Mouse (Mus musculus) stomach, postnatal 0 days (tissue): ENCODE data around the gene P3h4. TPM values are rescaled to one million over a fixed set of nuclear protein-coding genes. Genes with fewer than 3 reads are reported as not detected.

Experiments
- ATAC-seq: fragments of 200-750 bp; cut with Nextera tagmentation; 2 replicates; pipeline ENCODE4 v1.8.0; 2017; ENCODE audit not compliant: low FRiP score, low TSS enrichment
- DNase-seq: peaks from one replicate; pipeline ENCODE4 v3.0.0-alpha.2; 2016; ENCODE audit warnings: low spot score
- H3K27ac ChIP-seq: fragments of 300-500 bp; sonication (generic); replicated peaks from 2 replicates; pipeline ENCODE4 v1.5.1; 2014; ENCODE audit warnings: mild to moderate bottlenecking, control low read depth
- H3K27me3 ChIP-seq: fragments of 300-500 bp; sonication (generic); 2 replicates; pipeline ENCODE4 v1.6.1; 2014; ENCODE audit warnings: low read length; ENCODE audit not compliant: control insufficient read depth, insufficient read depth
- H3K36me3 ChIP-seq: fragments of 300-500 bp; sonication (generic); 2 replicates; pipeline ENCODE4 v1.6.1; 2014; ENCODE audit warnings: low read length, mixed read lengths; ENCODE audit not compliant: control insufficient read depth, insufficient read depth
- H3K4me1 ChIP-seq: fragments of 300-500 bp; sonication (generic); replicated peaks from 2 replicates; pipeline ENCODE4 v1.6.1; 2014; ENCODE audit warnings: antibody characterized with exemption; ENCODE audit not compliant: control insufficient read depth, insufficient read depth
- H3K4me2 ChIP-seq: fragments of 300-500 bp; sonication (generic); replicated peaks from 2 replicates; pipeline ENCODE4 v1.6.1; 2014; ENCODE audit warnings: low read depth, mild to moderate bottlenecking, control low read depth, moderate library complexity
- H3K4me3 ChIP-seq: fragments of 300-500 bp; sonication (generic); 2 replicates; pipeline ENCODE4 v1.5.1; 2014; ENCODE audit warnings: low read depth, low read length, control low read depth
- H3K9ac ChIP-seq: fragments of 300-500 bp; sonication (generic); 2 replicates; pipeline ENCODE4 v1.6.1; 2014; ENCODE audit warnings: mild to moderate bottlenecking, low read length, control low read depth, mixed read lengths
- H3K9me3 ChIP-seq: fragments of 300-500 bp; sonication (generic); 2 replicates; pipeline ENCODE4 v1.6.1; 2016; ENCODE audit warnings: low read length; ENCODE audit not compliant: control insufficient read depth
- CTCF ChIP-seq: IDR thresholded peaks from 2 replicates; pipeline ENCODE4 v1.5.1; 2016; ENCODE audit warnings: antibody characterized with exemption, low read depth, mild to moderate bottlenecking, moderate library complexity
- EP300 ChIP-seq: optimal IDR thresholded peaks from 2 replicates; pipeline ENCODE3; 2016; ENCODE audit warnings: antibody characterized with exemption
- WGBS: fragments of 180-500 bp; shearing (Covaris S2); extraction: QIAGEN DNeasy Blood & Tissue Kit; methylation state at CpG from one replicate; pipeline ENCODE4 v1.1.7; 2014; 5-methylcytosine and 5-hydroxymethylcytosine counted together
- polyA plus RNA-seq: library from polyadenylated mRNA; unstranded; fragments of >200 nt; fragmentation: Nextera tagmentation; extraction: Ambion mirVana; gene quantifications from 2 replicates; pipeline ENCODE4 v1.2.1, GENCODE M21; 2015

The P3h4 gene
- polyA plus RNA-seq, result 40.6 and 43.2 TPM in 2 replicates

DNA sequence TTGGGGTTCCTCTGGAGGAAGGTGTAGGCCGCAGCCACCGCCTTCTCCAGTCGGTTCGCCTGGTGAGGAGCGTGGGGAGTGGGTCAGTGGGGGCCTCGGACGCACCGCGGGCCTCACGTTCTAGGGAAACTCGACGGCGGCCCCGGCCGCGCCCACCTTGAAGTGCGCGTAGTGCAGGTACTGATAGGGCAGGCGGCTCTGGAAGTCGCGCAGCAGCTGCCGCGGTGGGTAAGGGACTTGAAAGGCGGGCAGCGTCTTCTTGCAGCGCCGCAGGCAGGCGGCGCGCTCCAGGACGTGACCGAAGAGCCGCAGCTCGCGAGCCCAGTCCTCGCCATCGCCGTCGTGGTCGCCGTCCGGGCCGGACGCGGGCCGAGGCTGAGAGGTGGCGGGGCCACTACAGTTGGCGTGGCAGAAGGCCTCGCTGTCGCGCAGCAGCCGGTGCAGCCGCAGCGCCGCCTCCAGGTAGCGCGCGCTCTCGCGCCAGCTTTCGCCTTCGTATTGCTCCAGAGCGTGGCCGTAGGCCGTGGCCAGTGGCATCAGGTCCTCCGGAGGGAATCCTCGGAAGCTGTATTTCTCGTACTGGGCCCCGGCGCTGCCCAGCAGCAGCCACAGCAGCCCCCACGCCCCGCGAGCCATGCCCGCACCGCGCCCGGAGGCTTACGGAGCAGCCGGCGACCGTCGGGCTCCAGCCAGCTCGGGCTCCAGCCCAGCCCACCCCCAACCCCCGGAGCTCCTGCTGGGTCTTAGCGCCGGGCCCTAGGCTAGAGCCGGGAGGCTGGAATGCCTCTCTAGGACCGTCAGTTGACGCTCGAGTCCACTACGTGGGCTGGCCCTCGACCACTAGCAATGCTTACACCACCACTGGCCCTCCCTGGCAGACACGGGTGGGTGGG, at the start of gene P3h4:
Gene P3h4 (minus strand): TSS at position 816 of the 893 bp plus-strand sequence.
- Histone ChIP-seq H3K27ac (peak within 1 kb of the TSS; percentile 94), H3K4me1 (peaks cover 7% of the 10 kb centered on the region; the same call in 1 of the 2 replicates), H3K9ac (peak within 1 kb of the TSS; percentile 83), H3K9me3 (no peaks in the 10 kb centered on the region), H3K36me3 (no peaks in the 10 kb centered on the region), H3K4me3 (peak within 1 kb of the TSS; percentile 71), H3K4me2 (peak within 1 kb of the TSS; percentile 79), H3K27me3 (no peaks in the 10 kb centered on the region)
- DNase-seq (peak; percentile 91), ATAC-seq (peak; percentile 90)
- 1% methylated on average over 86 of the region's 93 CpGs for WGBS
- TF ChIP-seq CTCF (peak; percentile 81), EP300 (no peak)

DNA sequence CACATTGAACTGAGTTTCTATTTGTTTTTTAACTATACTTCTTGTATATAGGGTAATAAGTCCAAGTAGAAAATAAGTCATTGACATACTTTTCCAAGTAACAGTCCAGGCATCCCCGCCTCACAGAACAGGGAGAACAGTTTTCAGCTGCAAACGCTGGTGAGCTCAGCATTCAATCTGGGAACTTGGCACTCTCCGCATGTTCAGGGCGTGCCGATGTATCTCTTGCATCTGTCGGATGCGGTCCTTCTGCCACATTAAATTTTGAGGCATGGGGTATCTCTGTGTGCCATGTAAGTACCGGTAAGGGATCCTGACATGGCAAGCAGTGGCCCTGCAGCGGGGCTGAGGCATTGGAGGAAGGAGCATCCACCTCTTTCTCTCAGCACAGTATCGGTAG, 48.1 kb upstream of the P3h4 start:
- no peak overlapping the region for H3K9ac ChIP-seq
- H3K27ac ChIP-seq, result no peak overlapping the region
- no peak overlapping the region for H3K4me2 ChIP-seq
- H3K36me3 ChIP-seq, result peaks cover 4% of the 10 kb centered on the region; the same call in 1 of the 2 replicates
- no peak for DNase-seq
- no peaks in the 10 kb centered on the region for H3K9me3 ChIP-seq
- no peak for ATAC-seq
- no peak overlapping the region for H3K4me3 ChIP-seq
- TF ChIP-seq EP300 (no peak), CTCF (no peak)
- no peaks in the 10 kb centered on the region for H3K27me3 ChIP-seq
- 83% methylated on average over 10 of the region's 10 CpGs for WGBS
- no peaks in the 10 kb centered on the region for H3K4me1 ChIP-seq

DNA sequence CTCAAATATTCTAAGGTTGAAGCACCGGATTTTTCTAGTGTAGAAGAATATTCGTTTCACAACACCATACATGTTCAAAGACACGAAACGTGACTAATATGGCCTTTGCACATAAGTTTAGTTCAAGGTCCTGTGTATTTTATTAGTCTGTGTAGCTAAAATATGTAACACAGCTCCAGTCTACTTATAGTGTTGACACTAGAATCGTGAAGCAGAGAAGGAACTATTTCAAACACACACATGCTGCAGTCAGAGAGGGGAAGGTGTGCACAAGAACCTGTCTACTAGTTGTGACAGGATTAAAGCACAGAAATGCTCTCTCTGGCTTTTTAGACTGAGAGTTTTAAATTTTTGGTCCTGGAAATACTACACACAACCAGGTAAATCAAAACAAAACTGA, 43.1 kb upstream of the P3h4 start:
- H3K27me3 ChIP-seq, result no peaks in the 10 kb centered on the region
- WGBS, result 71% methylated on average over 5 of the region's 5 CpGs
- H3K27ac ChIP-seq, result no peak overlapping the region
- DNase-seq (no peak), ATAC-seq (0 out of 2 replicates have a peak, but pooled peaks have one; percentile 40)
- no peaks in the 10 kb centered on the region for H3K9me3 ChIP-seq
- H3K4me1 ChIP-seq, result no peaks in the 10 kb centered on the region
- TF ChIP-seq EP300 (no peak), CTCF (no peak)
- no peak overlapping the region for H3K4me3 ChIP-seq
- peaks cover 4% of the 10 kb centered on the region; the same call in 1 of the 2 replicates for H3K36me3 ChIP-seq
- no peak overlapping the region for H3K9ac ChIP-seq
- H3K4me2 ChIP-seq, result no peak overlapping the region

DNA sequence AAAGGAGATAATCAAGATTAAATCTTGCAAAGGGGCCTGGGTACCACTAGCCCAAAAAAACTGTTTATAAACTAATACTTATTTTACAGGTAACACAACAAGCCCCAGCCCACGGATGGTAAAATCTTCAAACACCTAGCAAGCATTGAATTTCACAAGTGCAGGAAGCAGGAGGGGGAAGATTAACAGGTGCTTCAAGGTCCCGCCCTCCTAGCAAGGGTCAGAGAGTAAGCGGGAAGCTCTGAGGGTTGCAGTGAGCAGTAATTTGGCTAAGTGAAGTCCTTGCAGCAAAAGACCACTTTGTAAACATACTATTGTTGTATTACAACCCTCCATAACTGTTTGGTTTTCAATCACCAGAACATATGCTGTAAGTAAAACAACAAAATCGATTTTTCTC, 42.6 kb upstream of the P3h4 start:
- ATAC-seq (no peak), DNase-seq (no peak)
- Histone ChIP-seq H3K36me3 (peaks cover 2% of the 10 kb centered on the region; the same call in 1 of the 2 replicates), H3K27ac (no peak overlapping the region), H3K9me3 (no peaks in the 10 kb centered on the region), H3K4me3 (no peak overlapping the region), H3K27me3 (no peaks in the 10 kb centered on the region), H3K4me1 (no peaks in the 10 kb centered on the region), H3K4me2 (no peak overlapping the region), H3K9ac (no peak overlapping the region)
- WGBS, result 62% methylated on average over 4 of the region's 4 CpGs
- no peak for TF ChIP-seq EP300
- TF ChIP-seq CTCF, result no peak

DNA sequence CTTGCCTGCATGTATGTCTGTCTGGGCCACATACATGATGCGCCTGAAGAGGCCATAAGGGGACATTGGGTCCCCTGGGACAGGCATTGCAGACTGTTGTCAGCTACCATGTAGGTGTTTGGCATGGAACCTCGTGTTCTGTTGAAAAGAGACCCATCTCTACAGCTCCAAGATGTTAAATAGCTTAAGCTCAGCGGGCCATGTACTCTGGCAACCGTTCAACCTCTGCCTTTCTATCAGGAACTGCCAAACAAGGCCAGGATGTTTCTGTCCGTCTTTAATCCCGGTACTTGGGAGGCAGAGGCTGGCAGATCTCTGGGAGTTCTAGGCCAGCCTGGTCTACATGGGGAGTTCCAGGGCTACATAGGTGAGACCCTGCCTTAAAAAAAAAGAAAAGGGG, 28.0 kb upstream of the P3h4 start:
- DNase-seq (no peak), ATAC-seq (no peak)
- H3K9ac ChIP-seq, result no peak overlapping the region
- TF ChIP-seq CTCF (no peak), EP300 (no peak)
- H3K4me3 ChIP-seq, result no peak overlapping the region
- no peak overlapping the region for H3K4me2 ChIP-seq
- peaks cover 4% of the 10 kb centered on the region; the same call in 1 of the 2 replicates for H3K4me1 ChIP-seq
- H3K27me3 ChIP-seq, result no peaks in the 10 kb centered on the region
- no peaks in the 10 kb centered on the region; the same call in 1 of the 2 replicates for H3K36me3 ChIP-seq
- no peaks in the 10 kb centered on the region for H3K9me3 ChIP-seq
- no peak overlapping the region for H3K27ac ChIP-seq
- WGBS, result 82% methylated on average over 6 of the region's 6 CpGs

DNA sequence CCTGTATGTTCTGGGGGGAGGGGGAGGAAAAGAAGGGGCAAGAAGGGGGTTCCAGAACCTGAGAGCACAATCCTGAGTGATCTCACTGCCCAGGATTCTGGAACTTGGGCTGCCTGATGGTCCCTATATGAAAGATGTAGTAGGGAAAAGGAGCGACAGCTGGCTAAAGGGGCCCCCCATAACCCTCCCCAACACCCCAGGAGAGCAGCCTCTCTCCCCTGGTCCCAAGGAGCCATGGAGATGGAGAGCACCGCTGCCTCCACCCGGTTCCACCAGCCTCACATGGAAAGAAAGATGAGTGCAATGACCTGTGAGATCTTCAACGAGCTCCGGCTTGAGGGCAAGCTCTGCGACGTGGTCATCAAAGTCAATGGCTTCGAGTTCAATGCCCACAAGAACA, 27.2 kb upstream of the P3h4 start, which contains the start of the genes Nt5c3b and Klhl10:
Gene Nt5c3b (minus strand): TSS at position 12 of the 400 bp plus-strand sequence.
Gene Klhl10 (plus strand): TSS at position 121 of the 400 bp plus-strand sequence.
- H3K4me2 ChIP-seq, result peak within 1 kb of the TSS; percentile 95
- ATAC-seq (no peak), DNase-seq (no peak)
- H3K9ac ChIP-seq, result peak within 1 kb of the TSS; percentile 90
- H3K4me3 ChIP-seq, result peak within 1 kb of the TSS; percentile 74
- 82% methylated on average over 8 of the region's 8 CpGs for WGBS
- H3K36me3 ChIP-seq, result no peaks in the 10 kb centered on the region; the same call in 1 of the 2 replicates
- peaks cover 4% of the 10 kb centered on the region; the same call in 1 of the 2 replicates for H3K4me1 ChIP-seq
- TF ChIP-seq CTCF, result no peak
- peak within 1 kb of the TSS; percentile 58; the same call in 1 of the 2 replicates for H3K27ac ChIP-seq
- no peaks in the 10 kb centered on the region for H3K9me3 ChIP-seq
- no peaks in the 10 kb centered on the region for H3K27me3 ChIP-seq
